ENCODE assay signal across 31 mouse cellular contexts in genomic region chr11:118838167-118838566, GRCm38 (mm10).
DNase-seq lines count a peak whose midpoint lies in the region; ATAC-seq and TF ChIP-seq lines count a peak whose summit lies in the region.
"Had no signal": no experiment of that assay in that cellular context is flagged by ENCODE, and none has a peak within 500 bp of the region (broad histone marks: within the 10 kb centered on the region; RNA-seq: fewer than 3 reads in every experiment).

No protein-coding gene starts in this region.

- no peaks in the 10 kb centered on the region for H3K27me3 ChIP-seq in hindbrain, embryonic 12.5 days
- no peaks in the 10 kb centered on the region for H3K27me3 ChIP-seq in hindbrain, embryonic 11.5 days (ENCODE audit: control insufficient read depth, insufficient read depth, low read length)
- no peaks in the 10 kb centered on the region for H3K27me3 ChIP-seq in neural tube, embryonic 13.5 days
- H3K27me3 ChIP-seq in neural tube, embryonic 15.5 days (replicated peaks) = no peaks in the 10 kb centered on the region
- no peaks in the 10 kb centered on the region for H3K27me3 ChIP-seq in stomach, postnatal 0 days (ENCODE audit: control insufficient read depth, insufficient read depth, low read length)
- H3K27me3 ChIP-seq: embryonic facial prominence, embryonic 13.5 days; hindbrain, embryonic 15.5 days; intestine, embryonic 15.5 days; neural tube, embryonic 12.5 days had no signal

- no peak for ATAC-seq in hindbrain, embryonic 12.5 days (ENCODE audit: low FRiP score)
- ATAC-seq in hindbrain, embryonic 11.5 days (ENCODE audit: low FRiP score) = no peak
- no peak for ATAC-seq in neural tube, embryonic 13.5 days (ENCODE audit: low read depth)
- no peak for ATAC-seq in neural tube, embryonic 15.5 days (ENCODE audit: low FRiP score)
- no peak for ATAC-seq in stomach, postnatal 0 days (ENCODE audit: low FRiP score, low TSS enrichment)
- ATAC-seq: forebrain, postnatal 0 days; intestine, embryonic 15.5 days had no signal

- H3K9ac ChIP-seq in hindbrain, embryonic 12.5 days = no peak overlapping the region
- H3K9ac ChIP-seq in hindbrain, embryonic 11.5 days (ENCODE audit: low read depth, low read length) = no peak overlapping the region
- peak overlapping the region; percentile 41; the same call in 1 of the 2 replicates for H3K9ac ChIP-seq in neural tube, embryonic 13.5 days
- H3K9ac ChIP-seq in neural tube, embryonic 15.5 days (replicated peaks) = no peak overlapping the region
- no peak overlapping the region for H3K9ac ChIP-seq in stomach, postnatal 0 days (ENCODE audit: low read length)
- H3K9ac ChIP-seq: embryonic facial prominence, embryonic 13.5 days; forebrain, postnatal 0 days; hindbrain, embryonic 15.5 days; intestine, embryonic 15.5 days; liver, embryonic 14.5 days; neural tube, embryonic 12.5 days had no signal

- 48% methylated on average over 4 of the region's 4 CpGs for WGBS in hindbrain, embryonic 12.5 days
- WGBS in hindbrain, embryonic 11.5 days = 59% methylated on average over 4 of the region's 4 CpGs
- 29% methylated on average over 4 of the region's 4 CpGs for WGBS in neural tube, embryonic 13.5 days
- WGBS in neural tube, embryonic 15.5 days = 32% methylated on average over 4 of the region's 4 CpGs
- WGBS in stomach, postnatal 0 days = 45% methylated on average over 4 of the region's 4 CpGs

- peaks cover 32% of the 10 kb centered on the region for H3K4me1 ChIP-seq in hindbrain, embryonic 12.5 days
- no peaks in the 10 kb centered on the region for H3K4me1 ChIP-seq in hindbrain, embryonic 11.5 days (replicated peaks; ENCODE audit: control insufficient read depth, insufficient read depth, low read length)
- peaks cover 72% of the 10 kb centered on the region for H3K4me1 ChIP-seq in neural tube, embryonic 13.5 days (replicated peaks)
- H3K4me1 ChIP-seq in neural tube, embryonic 15.5 days = peaks cover 71% of the 10 kb centered on the region
- H3K4me1 ChIP-seq in stomach, postnatal 0 days (replicated peaks; ENCODE audit: control insufficient read depth, insufficient read depth) = no peaks in the 10 kb centered on the region
- H3K4me1 ChIP-seq: embryonic facial prominence, embryonic 13.5 days; intestine, embryonic 15.5 days had no signal

- no peak overlapping the region for H3K4me2 ChIP-seq in hindbrain, embryonic 12.5 days (replicated peaks)
- no peak overlapping the region for H3K4me2 ChIP-seq in hindbrain, embryonic 11.5 days (replicated peaks; ENCODE audit: low read depth, low read length)
- H3K4me2 ChIP-seq in neural tube, embryonic 13.5 days = no peak overlapping the region
- no peak overlapping the region for H3K4me2 ChIP-seq in neural tube, embryonic 15.5 days
- H3K4me2 ChIP-seq in stomach, postnatal 0 days (replicated peaks; ENCODE audit: low read depth) = no peak overlapping the region
- H3K4me2 ChIP-seq: embryonic facial prominence, embryonic 13.5 days; hindbrain, embryonic 15.5 days; intestine, embryonic 15.5 days; neural tube, embryonic 12.5 days had no signal

- H3K36me3 ChIP-seq in hindbrain, embryonic 12.5 days = no peaks in the 10 kb centered on the region
- no peaks in the 10 kb centered on the region for H3K36me3 ChIP-seq in hindbrain, embryonic 11.5 days (ENCODE audit: control insufficient read depth, insufficient read depth, low read length)
- no peaks in the 10 kb centered on the region for H3K36me3 ChIP-seq in neural tube, embryonic 13.5 days
- H3K36me3 ChIP-seq in neural tube, embryonic 15.5 days = no peaks in the 10 kb centered on the region
- H3K36me3 ChIP-seq in stomach, postnatal 0 days (ENCODE audit: control insufficient read depth, insufficient read depth, low read length) = no peaks in the 10 kb centered on the region
- H3K36me3 ChIP-seq: embryonic facial prominence, embryonic 13.5 days; forebrain, embryonic 10.5 days; G1E; hindbrain, embryonic 15.5 days; intestine, embryonic 15.5 days; neural tube, embryonic 12.5 days had no signal

- TF ChIP-seq CTCF in stomach, postnatal 0 days (IDR thresholded peaks at IDR 0.05; ENCODE audit: low read depth) = no peak

- no peak for TF ChIP-seq EP300 in stomach, postnatal 0 days (optimal IDR thresholded peaks at IDR 0.05)

- DNase-seq in cerebellum, adult 9-10 months = peak; percentile 42
- DNase-seq in cerebellum, postnatal 14 days = no peak
- no peak for DNase-seq in hindbrain, embryonic 11.5 days (ENCODE audit: low spot score)
- DNase-seq in stomach, postnatal 0 days (ENCODE audit: low spot score) = no peak
- DNase-seq: adrenal gland, adult 8-10 months; cerebellum, adult 11 months; cerebellum, postnatal 10 days; embryo, embryonic 11 days; forebrain, postnatal 0 days; heart, postnatal 14 days; kidney, adult 2 months; kidney, postnatal 36 days; layer of hippocampus, postnatal 36 days; liver; lung, adult 2 months; lung, postnatal 10 days; midbrain, embryonic 14.5 days; spleen, adult 18-20 months; thymus, adult 2 months; thymus, postnatal 4 days had no signal

- peak overlapping the region; percentile 52 for H3K27ac ChIP-seq in hindbrain, embryonic 12.5 days
- H3K27ac ChIP-seq in hindbrain, embryonic 11.5 days (ENCODE audit: low read depth, low read length) = no peak overlapping the region
- peak overlapping the region; percentile 68 for H3K27ac ChIP-seq in neural tube, embryonic 13.5 days (replicated peaks)
- no peak overlapping the region for H3K27ac ChIP-seq in neural tube, embryonic 15.5 days (replicated peaks)
- H3K27ac ChIP-seq in stomach, postnatal 0 days (replicated peaks) = no peak overlapping the region
- H3K27ac ChIP-seq: embryonic facial prominence, embryonic 13.5 days; forebrain, embryonic 10.5 days; hindbrain, embryonic 15.5 days; intestine, embryonic 15.5 days; liver, embryonic 14.5 days; macrophage; neural tube, embryonic 12.5 days had no signal

- no peaks in the 10 kb centered on the region for H3K9me3 ChIP-seq in hindbrain, embryonic 12.5 days (replicated peaks)
- no peaks in the 10 kb centered on the region for H3K9me3 ChIP-seq in hindbrain, embryonic 11.5 days (ENCODE audit: control insufficient read depth, low read length)
- H3K9me3 ChIP-seq in neural tube, embryonic 13.5 days = no peaks in the 10 kb centered on the region
- H3K9me3 ChIP-seq in neural tube, embryonic 15.5 days (replicated peaks) = no peaks in the 10 kb centered on the region
- H3K9me3 ChIP-seq in stomach, postnatal 0 days (ENCODE audit: control insufficient read depth, low read length) = no peaks in the 10 kb centered on the region
- H3K9me3 ChIP-seq: embryonic facial prominence, embryonic 13.5 days; forebrain, embryonic 10.5 days; hindbrain, embryonic 15.5 days; intestine, embryonic 15.5 days; neural tube, embryonic 12.5 days had no signal

- H3K4me3 ChIP-seq in hindbrain, embryonic 12.5 days = no peak overlapping the region
- H3K4me3 ChIP-seq in hindbrain, embryonic 11.5 days (ENCODE audit: low read depth, low read length) = no peak overlapping the region
- no peak overlapping the region for H3K4me3 ChIP-seq in neural tube, embryonic 13.5 days
- H3K4me3 ChIP-seq in neural tube, embryonic 15.5 days (replicated peaks) = no peak overlapping the region
- H3K4me3 ChIP-seq in stomach, postnatal 0 days (ENCODE audit: low read depth, low read length) = no peak overlapping the region
- H3K4me3 ChIP-seq: embryonic facial prominence, embryonic 13.5 days; forebrain, embryonic 10.5 days; hindbrain, embryonic 15.5 days; intestine, embryonic 15.5 days; neural tube, embryonic 12.5 days had no signal

Comparison
In these comparisons a context has a peak if more than half of its experiments do, and no peak if none do; other contexts are left out.
1. H3K27ac ChIP-seq: peak in hindbrain, embryonic 12.5 days (single experiment) and neural tube, embryonic 13.5 days (single experiment); none in hindbrain, embryonic 11.5 days (single experiment), neural tube, embryonic 15.5 days (single experiment) and stomach, postnatal 0 days (single experiment).